Mouse (Mus musculus) liver, adult 2 months (tissue): Measurements from ENCODE around the gene Cyb5r3. TPM values are rescaled to one million over a fixed set of nuclear protein-coding genes. Genes with fewer than 3 reads are reported as not detected.

Source experiments
- DNase-seq: peaks from one replicate; pipeline ENCODE4 v3.0.0-alpha.2; 2011; ENCODE audit warnings: low read depth, low spot score; ENCODE audit errors: extremely low read depth
- H3K27ac ChIP-seq: fragments of 200-500 bp; replicated peaks from 2 replicates; pipeline ENCODE4 v1.5.1; 2012; ENCODE audit warnings: low read depth, mild to moderate bottlenecking, control low read depth, inconsistent platforms, low read length; ENCODE audit not compliant: insufficient read depth
- H3K27me3 ChIP-seq: fragments of 200-500 bp; 2 replicates; pipeline ENCODE4 v1.6.1; 2012; ENCODE audit warnings: mild to moderate bottlenecking, moderate library complexity, low read length, inconsistent platforms; ENCODE audit not compliant: control insufficient read depth, insufficient read depth
- H3K36me3 ChIP-seq: fragments of 200-500 bp; 2 replicates; pipeline ENCODE4 v1.6.1; 2012; ENCODE audit warnings: low read length, inconsistent platforms; ENCODE audit not compliant: control insufficient read depth, insufficient read depth
- H3K4me1 ChIP-seq: fragments of 200-500 bp; 2 replicates; pipeline ENCODE4 v1.6.1; 2011; ENCODE audit warnings: low read length; ENCODE audit not compliant: control insufficient read depth, insufficient read depth
- H3K4me3 ChIP-seq: fragments of 200-500 bp; 2 replicates; pipeline ENCODE4 v1.5.1; 2011; ENCODE audit warnings: low read depth, mild to moderate bottlenecking, control low read depth, low read length, moderate library complexity; ENCODE audit not compliant: insufficient read depth
- H3K79me2 ChIP-seq: fragments of 200-500 bp; 2 replicates; pipeline ENCODE4 v1.6.1; 2012; ENCODE audit warnings: inconsistent platforms, mild to moderate bottlenecking, low read length, moderate library complexity; ENCODE audit not compliant: control insufficient read depth, insufficient read depth
- H3K9ac ChIP-seq: fragments of 200-500 bp; 2 replicates; pipeline ENCODE4 v1.6.1; 2012; ENCODE audit warnings: low read depth, mild to moderate bottlenecking, control low read depth, inconsistent platforms, low read length
- CTCF ChIP-seq: fragments of 200-500 bp; IDR thresholded peaks from 2 replicates; pipeline ENCODE4 v1.5.1; 2011; ENCODE audit warnings: low read depth, low read length, control low read depth
- POLR2A ChIP-seq: fragments of 200-500 bp; IDR thresholded peaks from 2 replicates; pipeline ENCODE4 v1.6.1; 2011; ENCODE audit warnings: low read length, control low read depth; ENCODE audit not compliant: insufficient read depth; ENCODE audit errors: extremely low read depth
- WGBS: fragments of 180-500 bp; shearing (Covaris S2); methylation state at CpG from one replicate; pipeline ENCODE4 v1.1.7; 2018; 5-methylcytosine and 5-hydroxymethylcytosine counted together
- polyA plus RNA-seq: library from polyadenylated mRNA; depleted of rRNA; stranded (reverse); fragments of >200 nt; gene quantifications from 2 replicates; pipeline ENCODE4 v1.2.3, GENCODE M21; 2012
- total RNA-seq: library from RNA; depleted of rRNA; stranded (reverse); fragments of >200 nt; gene quantifications from 2 replicates; pipeline ENCODE4 v1.2.3, GENCODE M21; 2014

Gene Cyb5r3
- total and polyA plus RNA-seq, 2 experiments: 155 to 500 TPM

DNA sequence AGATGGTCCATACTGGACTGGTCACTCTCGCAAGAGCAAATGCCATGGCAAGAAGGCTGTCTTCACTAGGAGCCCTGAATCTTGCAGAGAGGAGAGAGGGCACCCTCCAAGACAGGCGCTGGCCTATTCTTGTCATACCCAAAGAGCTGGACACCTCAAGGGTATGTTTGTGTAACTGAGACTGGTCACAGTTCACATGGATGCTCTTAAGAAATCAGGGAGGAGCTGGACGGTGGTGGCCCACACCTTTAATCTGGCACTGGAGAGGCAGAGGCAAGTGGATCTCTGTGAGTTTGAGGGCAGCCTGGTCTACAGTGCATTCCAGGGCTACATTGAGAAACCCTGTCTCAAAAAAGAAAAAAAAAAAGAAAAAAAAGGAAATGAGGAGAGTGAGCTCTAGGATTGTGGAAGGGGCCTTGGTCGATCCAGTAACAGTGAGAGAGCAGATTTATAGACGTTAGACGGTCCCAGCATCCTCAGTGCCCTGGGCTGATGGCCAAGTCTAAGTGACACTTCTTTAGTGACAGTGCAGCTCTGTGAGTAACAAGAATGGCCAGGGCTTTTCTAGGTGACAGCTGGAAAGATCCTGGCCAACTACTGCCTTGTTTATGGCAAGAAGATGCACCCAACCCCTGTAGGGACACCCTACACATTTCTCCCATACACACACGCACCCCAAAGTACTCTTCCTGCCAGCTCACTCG is 1.3 kb downstream of the Cyb5r3 start:
- Histone ChIP-seq H3K27me3 (no peaks in the 10 kb centered on the region), H3K79me2 (peaks cover 36% of the 10 kb centered on the region; the same call in 1 of the 2 replicates), H3K4me1 (peaks cover 38% of the 10 kb centered on the region), H3K27ac (peak overlapping the region; percentile 91), H3K4me3 (peak overlapping the region; percentile 80), H3K36me3 (no peaks in the 10 kb centered on the region), H3K9ac (peak overlapping the region; percentile 87)
- no peak for DNase-seq
- WGBS: 22% methylated on average over 8 of the region's 8 CpGs
- TF ChIP-seq POLR2A: no peak
- no peak for TF ChIP-seq CTCF

DNA sequence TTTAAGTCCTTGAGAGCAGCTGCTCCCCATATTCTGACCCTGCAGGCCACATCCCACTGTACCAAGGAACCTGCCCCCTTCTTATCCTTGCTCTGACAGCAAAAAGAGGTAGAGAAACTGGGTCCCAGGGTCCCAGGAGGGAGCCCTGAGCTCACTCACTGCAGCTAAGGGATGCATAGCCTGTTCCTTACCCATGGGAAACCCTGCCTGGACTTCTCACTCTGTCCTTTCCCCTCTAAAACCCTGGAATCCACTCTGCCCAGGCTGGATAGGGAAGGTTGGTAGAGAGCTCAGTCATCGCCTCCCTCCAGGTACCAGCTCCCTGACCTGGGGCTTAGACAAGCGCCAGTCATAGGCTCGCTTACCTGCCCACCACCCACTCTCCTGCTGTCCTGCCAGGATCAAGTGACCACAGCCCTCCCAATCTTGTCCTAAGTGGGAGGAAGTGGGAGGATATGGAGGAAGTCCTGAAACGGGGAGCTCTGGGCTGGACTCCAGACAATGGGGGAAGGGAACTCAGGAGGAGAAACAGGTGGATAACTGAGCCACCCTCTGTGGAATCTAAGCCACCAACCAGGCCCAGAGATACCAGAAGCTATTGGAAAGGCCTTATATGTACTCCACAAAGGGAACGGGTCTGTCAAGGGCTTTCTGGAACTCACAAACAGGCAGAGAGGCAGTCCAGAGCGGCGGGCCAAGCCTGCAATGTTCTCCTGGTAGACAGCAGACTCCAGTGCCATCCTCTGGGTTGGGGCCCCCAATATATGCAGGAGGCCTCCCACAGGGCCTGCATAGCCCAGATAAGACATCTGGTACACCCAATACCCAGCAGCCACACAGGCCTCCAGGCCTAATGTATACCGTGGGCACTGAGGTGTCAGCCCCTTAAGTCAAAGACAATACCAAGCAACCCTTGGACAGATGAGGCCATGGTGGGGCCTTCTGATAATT is 2.3 kb downstream of the Cyb5r3 start:
- H3K9ac ChIP-seq: peak overlapping the region; percentile 87
- H3K27me3 ChIP-seq: no peaks in the 10 kb centered on the region
- WGBS: 34% methylated on average over 8 of the region's 8 CpGs
- peak overlapping the region; percentile 36 for H3K4me3 ChIP-seq
- TF ChIP-seq POLR2A (0 out of 2 replicates have a peak, but pooled peaks have one; percentile 8), CTCF (no peak)
- H3K36me3 ChIP-seq: peaks cover 1% of the 10 kb centered on the region; the same call in 1 of the 2 replicates
- peak overlapping the region; percentile 91 for H3K27ac ChIP-seq
- H3K79me2 ChIP-seq: peaks cover 39% of the 10 kb centered on the region; the same call in 1 of the 2 replicates
- DNase-seq: no peak
- H3K4me1 ChIP-seq: peaks cover 43% of the 10 kb centered on the region

DNA sequence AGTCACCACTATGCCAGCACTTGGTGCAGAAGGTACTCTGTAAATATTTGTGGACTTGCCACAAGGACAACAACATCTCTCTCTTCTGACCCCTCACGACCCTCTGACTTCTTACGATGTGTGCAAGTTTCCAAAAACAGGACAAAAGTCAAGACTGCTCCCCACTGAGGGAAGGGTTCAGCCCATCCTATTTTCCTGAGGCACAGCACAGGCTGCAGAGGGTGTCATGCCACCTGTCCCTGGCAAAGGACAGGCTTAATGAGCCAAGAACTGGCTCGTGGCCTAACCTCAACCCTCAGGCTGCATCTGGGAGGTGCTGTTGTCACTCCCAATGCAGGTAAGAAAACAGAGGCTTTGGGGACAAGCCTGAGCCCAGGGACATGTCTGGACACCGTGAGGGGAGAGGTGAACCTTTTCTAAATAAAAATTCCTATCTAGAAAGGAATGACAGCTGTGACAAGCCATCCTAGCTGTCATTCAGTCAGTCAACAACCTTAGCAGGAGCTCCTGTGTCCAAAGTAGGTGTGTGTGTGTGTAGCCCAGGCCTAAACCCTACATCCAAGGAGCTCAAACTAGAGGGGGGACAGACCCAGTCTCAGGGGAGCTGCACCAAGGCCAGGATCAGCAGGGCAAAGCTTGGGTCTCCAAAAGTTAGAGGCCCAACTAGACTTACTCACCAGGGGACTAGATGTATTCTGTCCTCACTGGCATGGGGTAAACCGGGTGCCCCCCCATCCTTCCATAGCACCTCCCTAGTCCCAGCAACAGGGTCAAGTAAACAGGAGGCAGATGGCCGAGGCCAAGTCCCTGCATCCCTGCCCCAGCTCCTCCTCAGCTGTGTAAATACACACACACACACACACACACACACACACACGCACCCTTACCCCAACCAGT is 3.3 kb downstream of the Cyb5r3 start:
- TF ChIP-seq CTCF: no peak
- TF ChIP-seq POLR2A: no peak
- Histone ChIP-seq H3K9ac (peak overlapping the region; percentile 87), H3K27me3 (no peaks in the 10 kb centered on the region), H3K79me2 (peaks cover 39% of the 10 kb centered on the region; the same call in 1 of the 2 replicates), H3K36me3 (peaks cover 1% of the 10 kb centered on the region; the same call in 1 of the 2 replicates), H3K27ac (peak overlapping the region; percentile 91), H3K4me1 (peaks cover 47% of the 10 kb centered on the region), H3K4me3 (peak overlapping the region; percentile 7; the same call in 1 of the 2 replicates)
- DNase-seq: peak; percentile 89
- WGBS: 15% methylated on average over 7 of the region's 7 CpGs

DNA sequence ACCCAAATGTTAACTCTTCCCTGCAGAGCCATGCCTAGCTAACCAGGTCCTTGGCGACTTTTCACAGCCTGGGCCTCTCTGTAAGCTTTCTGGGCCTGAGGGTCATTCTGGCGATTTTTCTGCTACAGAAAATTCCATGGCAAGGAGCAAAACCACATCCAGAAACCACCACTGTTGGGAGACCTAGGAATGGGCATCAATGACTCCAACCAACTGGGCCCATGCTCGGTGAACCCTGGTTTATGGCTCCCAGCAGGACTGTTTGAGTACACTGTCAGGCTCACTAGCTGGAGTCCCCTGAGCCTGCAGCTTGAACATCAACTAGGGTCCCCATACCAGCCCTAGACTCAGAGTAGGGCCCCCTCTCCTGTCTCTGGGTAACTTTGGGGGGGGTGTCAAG is 4.1 kb downstream of the Cyb5r3 start:
- Histone ChIP-seq H3K4me1 (peaks cover 51% of the 10 kb centered on the region), H3K4me3 (no peak overlapping the region), H3K79me2 (peaks cover 39% of the 10 kb centered on the region; the same call in 1 of the 2 replicates)

DNA sequence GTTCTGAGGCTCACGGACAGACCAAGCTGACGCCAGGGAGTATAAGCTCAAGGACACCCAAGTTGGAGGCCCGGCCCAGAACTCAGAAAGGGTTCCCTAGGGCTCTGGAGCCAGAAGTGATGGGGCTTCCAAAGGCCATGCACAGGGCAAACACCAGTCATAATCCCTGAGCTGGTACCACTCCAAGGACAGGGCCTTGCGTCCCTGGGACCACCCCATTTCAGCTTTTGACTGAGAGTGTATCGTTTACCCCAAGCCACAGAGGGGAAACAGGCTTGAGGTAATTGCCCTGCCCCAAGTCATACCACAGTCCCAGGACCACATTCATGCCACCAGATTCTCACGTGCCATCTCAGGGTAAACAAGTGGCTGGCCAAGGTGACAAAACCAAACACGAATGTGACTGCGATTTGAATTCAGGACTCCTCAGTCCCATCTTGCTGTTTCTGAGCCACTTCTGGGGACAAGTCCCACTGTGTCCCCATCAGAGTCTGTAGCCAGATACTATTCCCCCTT is 4.8 kb downstream of the Cyb5r3 start:
- peaks cover 39% of the 10 kb centered on the region; the same call in 1 of the 2 replicates for H3K79me2 ChIP-seq
- peaks cover 52% of the 10 kb centered on the region for H3K4me1 ChIP-seq
- 22% methylated on average over 8 of the region's 8 CpGs for WGBS
- TF ChIP-seq POLR2A (no peak), CTCF (no peak)
- H3K9ac ChIP-seq: peak overlapping the region; percentile 43
- H3K4me3 ChIP-seq: no peak overlapping the region
- peak; percentile 82 for DNase-seq
- H3K36me3 ChIP-seq: peaks cover 1% of the 10 kb centered on the region; the same call in 1 of the 2 replicates
- H3K27me3 ChIP-seq: no peaks in the 10 kb centered on the region
- H3K27ac ChIP-seq: peak overlapping the region; percentile 91

More for the DNA sequence above, 4.1 kb downstream of the Cyb5r3 start:
- H3K27ac ChIP-seq: peak overlapping the region; percentile 91
- H3K9ac ChIP-seq: 0 out of 2 replicates have a peak overlapping the region, but pooled peaks have one; percentile 13
- no peaks in the 10 kb centered on the region for H3K27me3 ChIP-seq
- peaks cover 1% of the 10 kb centered on the region; the same call in 1 of the 2 replicates for H3K36me3 ChIP-seq
- TF ChIP-seq POLR2A (no peak), CTCF (no peak)
- 85% methylated on average over 3 of the region's 3 CpGs for WGBS
- DNase-seq: no peak
